Mouse (Mus musculus) small intestine, adult 2 months (tissue): Measurements from ENCODE around the gene Clic4. TPM values are rescaled to one million over a fixed set of nuclear protein-coding genes. Genes with fewer than 3 reads are reported as not detected.

Experiments
- H3K27ac ChIP-seq: fragments of 200-500 bp; 2 replicates; pipeline ENCODE4 v1.5.1; 2012; ENCODE audit warnings: low read depth, low read length, control low read depth, inconsistent platforms; ENCODE audit not compliant: insufficient read depth
- H3K27me3 ChIP-seq: fragments of 200-500 bp; 2 replicates; pipeline ENCODE4 v1.6.1; 2012; ENCODE audit warnings: mild to moderate bottlenecking, moderate library complexity, low read length, inconsistent platforms; ENCODE audit not compliant: control insufficient read depth, insufficient read depth
- H3K36me3 ChIP-seq: fragments of 200-500 bp; 2 replicates; pipeline ENCODE4 v1.6.1; 2012; ENCODE audit warnings: mild to moderate bottlenecking, low read length, control low read depth, inconsistent platforms; ENCODE audit not compliant: control insufficient read depth, insufficient read depth
- H3K4me1 ChIP-seq: fragments of 200-500 bp; 2 replicates; pipeline ENCODE4 v1.6.1; 2012; ENCODE audit warnings: low read length, inconsistent platforms, mixed read lengths; ENCODE audit not compliant: control insufficient read depth, insufficient read depth, insufficient read length
- H3K4me3 ChIP-seq: fragments of 200-500 bp; 2 replicates; pipeline ENCODE4 v1.5.1; 2012; ENCODE audit warnings: low read depth, mild to moderate bottlenecking, control low read depth, inconsistent platforms, low read length, moderate library complexity
- CTCF ChIP-seq: fragments of 200-500 bp; IDR thresholded peaks from 2 replicates; pipeline ENCODE4 v1.5.1; 2012; ENCODE audit warnings: low read depth, mild to moderate bottlenecking, control low read depth, inconsistent platforms, low read length, moderate library complexity, mixed read lengths; ENCODE audit not compliant: insufficient replicate concordance, insufficient read length; ENCODE audit errors: extremely low read depth
- POLR2A ChIP-seq: fragments of 200-500 bp; IDR thresholded peaks from 2 replicates; pipeline ENCODE4 v1.6.1; 2012; ENCODE audit warnings: low read depth, mild to moderate bottlenecking, control low read depth, inconsistent platforms, low read length, moderate library complexity
- WGBS: fragments of 180-500 bp; shearing (Covaris S2); methylation state at CpG from one replicate; pipeline ENCODE4 v1.1.7; 2018; 5-methylcytosine and 5-hydroxymethylcytosine counted together
- polyA plus RNA-seq: library from polyadenylated mRNA; depleted of rRNA; stranded (reverse); fragments of >200 nt; gene quantifications from 2 replicates; pipeline ENCODE4 v1.2.3, GENCODE M21; 2012

Clic4 gene
- polyA plus RNA-seq, 1 experiment: 26.2 TPM

GRCm38 (mm10) chr4:135223808-135224207, 48.8 kb downstream of the Clic4 start:
- WGBS: 94% methylated on average over 9 of the region's 9 CpGs
- TF ChIP-seq POLR2A (no peak), CTCF (no peak)

DNA sequence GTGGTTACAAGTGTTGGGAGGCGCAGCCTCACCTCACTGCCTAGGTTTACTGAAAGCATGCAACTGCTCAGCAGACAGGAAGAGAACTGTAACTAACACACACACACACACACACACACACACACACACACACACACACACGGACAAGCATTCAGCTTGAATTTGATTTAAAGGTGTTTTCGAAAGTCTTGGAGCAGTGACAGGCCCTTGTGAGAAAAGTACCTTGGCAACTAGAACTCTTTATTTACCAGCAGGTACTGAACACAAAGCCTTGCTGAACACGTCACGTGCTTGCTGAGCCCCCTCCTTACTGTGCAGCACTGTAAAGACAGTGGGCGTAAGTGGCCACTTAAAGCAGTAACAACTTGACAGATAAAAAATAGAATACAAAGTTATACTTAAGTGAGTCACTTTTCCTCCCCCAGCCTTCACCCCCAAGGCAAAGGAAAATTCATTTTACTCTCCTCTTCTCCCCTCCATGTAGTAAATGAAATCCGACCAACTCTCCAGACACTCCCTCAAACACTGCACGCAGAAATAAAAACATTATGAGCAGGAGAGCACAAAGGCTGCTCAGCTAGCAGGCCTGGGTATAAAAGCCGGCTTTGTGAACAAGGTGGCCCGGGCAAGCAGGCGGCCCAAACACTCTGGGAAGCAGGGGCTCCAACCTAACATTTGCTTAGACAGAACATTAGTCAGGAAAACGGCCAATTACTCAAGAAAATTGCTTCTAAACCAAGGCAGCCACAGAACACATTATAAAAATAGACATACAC, 50.8 kb downstream of the Clic4 start:
- Histone ChIP-seq H3K4me1 (no peaks in the 10 kb centered on the region), H3K4me3 (no peak overlapping the region), H3K27ac (no peak overlapping the region), H3K36me3 (peaks cover 13% of the 10 kb centered on the region), H3K27me3 (no peaks in the 10 kb centered on the region)
- WGBS: 79% methylated on average over 12 of the region's 12 CpGs
- no peak for TF ChIP-seq POLR2A

More at GRCm38 (mm10) chr4:135223808-135224207, 48.8 kb downstream of the Clic4 start:
- Histone ChIP-seq H3K36me3 (peaks cover 7% of the 10 kb centered on the region), H3K27me3 (no peaks in the 10 kb centered on the region), H3K4me3 (no peak overlapping the region), H3K4me1 (no peaks in the 10 kb centered on the region), H3K27ac (no peak overlapping the region)

- H3K27ac ChIP-seq: no peak overlapping the region
- TF ChIP-seq CTCF (no peak), POLR2A (no peak)
- no peaks in the 10 kb centered on the region for H3K27me3 ChIP-seq
- H3K4me1 ChIP-seq: no peaks in the 10 kb centered on the region
- peaks cover 11% of the 10 kb centered on the region for H3K36me3 ChIP-seq
- no peak overlapping the region for H3K4me3 ChIP-seq
- WGBS: 72% methylated on average over 3 of the region's 3 CpGs
Measured at GRCm38 (mm10) chr4:135220641-135221040, 52.0 kb downstream of the Clic4 start.

DNA sequence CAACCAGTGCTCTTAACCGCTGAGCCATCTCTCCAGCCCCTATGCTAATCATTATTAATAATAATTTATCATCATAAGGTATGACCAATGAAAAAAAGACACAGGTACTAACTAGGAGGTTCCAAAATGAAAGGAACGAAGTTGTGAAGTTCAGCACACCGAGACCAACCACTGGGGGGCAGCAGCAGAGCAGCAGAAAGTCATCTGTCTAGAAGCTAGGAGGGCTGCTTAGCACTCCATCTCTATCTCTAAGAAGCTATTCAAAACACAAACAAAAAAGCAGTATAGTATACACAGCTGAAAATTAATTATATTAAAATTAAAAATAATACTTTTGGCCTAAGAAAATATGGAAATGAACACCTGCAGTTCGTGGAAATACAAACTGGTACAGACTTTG, 53.0 kb downstream of the Clic4 start:
- no peaks in the 10 kb centered on the region for H3K27me3 ChIP-seq
- TF ChIP-seq POLR2A (no peak), CTCF (peak; percentile 81; the same call in 1 of the 2 replicates)
- no peak overlapping the region for H3K27ac ChIP-seq
- H3K4me3 ChIP-seq: no peak overlapping the region
- H3K4me1 ChIP-seq: no peaks in the 10 kb centered on the region
- WGBS: 36% methylated on average over 4 of the region's 4 CpGs
- H3K36me3 ChIP-seq: peaks cover 11% of the 10 kb centered on the region

DNA sequence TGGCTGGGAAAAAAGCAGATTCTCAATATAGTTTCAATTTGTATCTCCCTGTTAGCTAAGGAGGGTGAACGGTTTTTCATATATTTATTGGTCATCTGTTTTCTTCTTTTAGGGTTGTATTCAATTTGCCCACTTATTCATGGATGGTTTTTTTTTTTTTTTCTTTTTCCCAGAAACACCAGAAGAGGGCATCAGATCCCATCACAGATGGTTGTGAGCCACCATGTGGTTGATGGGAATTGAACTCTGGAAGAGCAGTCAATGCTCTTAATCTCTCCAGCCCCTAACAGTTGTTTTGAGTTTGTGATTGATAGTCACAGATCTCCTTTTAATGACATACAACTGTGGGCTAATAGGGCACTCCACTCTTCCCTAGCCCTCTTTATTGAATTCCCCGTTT, 62.8 kb downstream of the Clic4 start:
- Histone ChIP-seq H3K4me1 (peaks cover 4% of the 10 kb centered on the region), H3K4me3 (no peak overlapping the region), H3K27me3 (no peaks in the 10 kb centered on the region), H3K36me3 (no peaks in the 10 kb centered on the region), H3K27ac (no peak overlapping the region)
- TF ChIP-seq CTCF (no peak), POLR2A (no peak)
- 81% methylated on average over 2 of the region's 2 CpGs for WGBS

DNA sequence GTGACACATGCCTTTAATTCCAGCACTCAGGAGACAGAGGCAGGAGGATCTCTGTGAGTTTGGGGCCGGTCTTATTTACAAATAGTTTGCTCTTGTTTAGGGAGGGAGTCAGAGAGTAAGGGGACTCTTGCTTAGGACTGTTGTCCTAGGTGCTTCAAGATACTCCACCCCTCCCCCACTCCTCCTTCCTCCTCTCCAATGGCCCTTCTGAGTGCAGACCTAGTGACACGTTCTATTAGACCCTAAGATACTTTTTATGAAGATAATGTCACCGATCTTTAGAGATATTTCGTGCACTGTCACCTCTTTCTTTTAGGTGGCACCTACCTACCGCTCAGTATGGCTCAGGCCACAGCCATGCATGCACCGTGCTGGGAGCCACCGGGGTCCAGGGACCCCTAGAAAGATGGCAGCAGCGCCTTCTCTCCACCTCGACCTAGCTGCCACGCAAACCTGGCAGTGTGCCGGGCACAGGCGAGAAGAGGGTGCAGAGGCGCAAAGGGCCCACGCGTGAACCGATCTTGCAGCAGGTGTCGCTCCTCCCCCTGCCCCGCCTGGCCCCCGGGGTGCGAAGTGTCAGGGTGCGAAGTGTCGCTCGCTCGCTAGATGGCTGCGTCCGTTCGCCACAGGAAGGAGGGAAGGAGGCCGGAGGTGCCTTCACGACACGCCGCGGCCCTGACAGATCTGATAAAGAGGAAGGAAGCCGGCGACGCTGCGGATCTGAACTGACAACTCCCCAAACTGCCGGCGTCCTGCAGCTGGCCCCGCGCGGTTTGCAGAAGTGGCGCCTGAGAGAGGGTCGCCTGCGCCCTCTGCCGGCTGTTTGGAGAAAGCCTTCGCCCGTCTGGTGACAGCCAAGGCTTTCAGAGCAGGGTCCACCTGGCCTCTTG, 66.7 kb downstream of the Clic4 start:
- TF ChIP-seq CTCF: peak; percentile 94
- TF ChIP-seq POLR2A: peak; percentile 17; the same call in 1 of the 2 replicates
- no peaks in the 10 kb centered on the region for H3K27me3 ChIP-seq
- peaks cover 8% of the 10 kb centered on the region for H3K4me1 ChIP-seq
- H3K27ac ChIP-seq: peak overlapping the region; percentile 60
- H3K36me3 ChIP-seq: no peaks in the 10 kb centered on the region
- 4% methylated on average over 47 of the region's 47 CpGs for WGBS
- peak overlapping the region; percentile 51 for H3K4me3 ChIP-seq

- no peak overlapping the region for H3K4me3 ChIP-seq
- H3K36me3 ChIP-seq: no peaks in the 10 kb centered on the region
- 60% methylated on average over 5 of the region's 5 CpGs for WGBS
- no peak for TF ChIP-seq POLR2A
- no peak for TF ChIP-seq CTCF
- no peak overlapping the region for H3K27ac ChIP-seq
- no peaks in the 10 kb centered on the region for H3K27me3 ChIP-seq
- peaks cover 8% of the 10 kb centered on the region for H3K4me1 ChIP-seq
Measured at GRCm38 (mm10) chr4:135205254-135205653, 67.4 kb downstream of the Clic4 start.
